Mouse (Mus musculus): ENCODE measurements around the gene Cyp39a1.

DNA sequence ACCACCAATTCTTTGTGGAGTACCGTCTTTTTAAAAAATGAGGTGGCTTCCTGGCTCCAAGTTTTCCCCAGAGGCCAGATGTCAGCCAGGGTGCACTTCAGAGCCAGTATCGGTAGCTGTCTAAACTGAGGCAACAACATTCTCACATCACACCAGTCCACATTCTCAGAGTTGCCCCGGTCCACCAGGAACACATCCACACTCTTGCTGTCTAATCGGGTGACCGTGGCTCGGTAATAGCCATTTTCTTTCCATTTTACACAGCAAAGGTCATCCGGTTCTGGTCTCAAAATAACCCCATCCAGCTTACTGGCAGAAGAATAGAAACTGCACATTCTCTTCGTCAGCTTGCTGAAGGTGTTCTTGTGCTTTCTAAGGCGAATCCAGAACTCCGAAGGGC lies 39.0 kb upstream of the Cyp39a1 start:
- no peak for TF ChIP-seq CTCF (IDR thresholded peaks at IDR 0.05)
- TF ChIP-seq EP300 (IDR thresholded peaks at IDR 0.05), result no peak
